Mouse (Mus musculus): ENCODE measurements around the gene Cd300a.
A peak's percentile ranks its signal among the peaks of the same experiment; 100 is the strongest.

The Cd300a gene

DNA sequence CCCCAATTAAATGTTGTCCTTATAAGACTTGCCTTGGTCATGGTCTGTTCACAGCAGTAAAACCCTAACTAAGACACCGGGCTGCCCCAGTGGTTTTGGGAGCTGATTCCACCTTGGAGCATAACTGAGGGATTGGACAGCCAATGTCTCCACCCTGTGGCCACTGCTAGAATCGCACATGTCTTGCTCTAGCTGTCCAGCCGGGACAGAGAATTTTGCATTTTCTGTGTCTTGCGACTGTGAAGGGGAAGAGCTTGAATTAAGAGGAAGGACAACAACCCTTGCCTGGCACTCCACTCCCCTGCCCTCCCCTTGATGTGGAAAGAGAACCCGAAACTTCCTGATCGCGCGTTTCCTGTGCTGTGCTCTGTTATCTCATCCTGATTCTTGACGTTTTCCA is 23.0 kb downstream of the Cd300a start:
- DNase-seq: peak; percentile 68 to 70

- DNase-seq: peak in 1 of 2 experiments; percentile 24
Measured at GRCm38 (mm10) chr11:114914978-114915377, 25.1 kb downstream of the Cd300a start.

GRCm38 (mm10) chr11:114917120-114917519 is 27.3 kb downstream of the Cd300a start:
- DNase-seq: peak in 1 of 2 experiments; percentile 32

DNA sequence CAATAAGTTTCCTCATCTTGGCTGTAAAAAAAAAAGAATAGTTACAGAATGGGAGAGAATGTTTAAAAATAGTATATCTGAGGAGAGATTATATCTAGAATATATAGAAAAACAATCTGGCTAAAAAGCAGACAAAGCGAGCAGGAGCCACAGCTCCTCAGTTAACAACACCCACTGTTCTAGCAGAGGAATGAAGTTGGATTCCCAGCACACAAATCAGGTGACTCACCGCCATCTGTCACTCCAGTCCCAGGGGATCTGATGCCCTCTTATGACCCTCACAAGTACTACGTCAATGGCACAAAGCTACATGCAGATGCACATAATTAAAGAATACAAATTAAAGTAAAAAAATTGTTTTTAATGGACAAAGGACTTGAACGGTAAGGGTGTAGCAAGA is 32.6 kb downstream of the Cd300a start:
- DNase-seq: no peak

DNA sequence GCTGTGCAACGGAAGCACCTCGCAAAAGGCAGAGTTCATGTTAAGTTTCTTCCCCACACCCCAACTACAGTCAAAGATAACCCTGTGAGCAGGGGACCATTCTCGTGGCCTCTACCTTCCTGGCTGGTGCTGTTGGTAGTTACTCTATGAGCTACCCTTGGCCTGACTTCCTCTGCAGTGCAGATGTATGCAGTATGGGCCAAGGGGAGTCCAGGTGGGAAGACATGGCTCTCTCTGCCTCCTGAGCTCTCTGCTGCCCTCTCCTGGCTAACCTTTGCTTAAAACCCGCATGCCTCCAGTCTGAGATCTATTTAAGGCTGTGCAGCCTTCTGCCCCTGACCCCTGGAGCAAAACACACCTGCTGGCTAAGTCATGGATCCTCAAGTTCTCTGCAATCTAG is 34.1 kb downstream of the Cd300a start:
- DNase-seq: no peak

DNA sequence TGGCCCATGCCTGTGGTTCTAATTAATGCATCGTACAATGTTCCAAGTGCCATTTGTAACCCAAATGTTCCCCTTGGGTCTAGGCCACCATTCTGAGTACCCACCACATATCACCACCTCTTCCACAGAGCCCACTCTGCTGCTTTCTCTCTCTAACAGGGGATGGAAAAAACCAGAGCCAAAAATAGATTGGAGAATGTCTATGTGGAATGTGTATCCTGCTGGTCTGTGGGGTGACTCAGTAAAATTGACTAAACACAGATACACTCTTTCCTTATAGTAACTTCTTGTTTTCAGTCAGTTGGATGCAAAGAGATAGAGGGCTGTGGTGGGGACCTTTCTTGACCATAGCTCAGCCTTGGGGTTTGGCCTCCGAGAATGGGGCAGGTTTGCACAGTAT is 39.7 kb downstream of the Cd300a start:
- no peak for DNase-seq

- DNase-seq: no peak
Measured at GRCm38 (mm10) chr11:114931041-114931440, 41.2 kb downstream of the Cd300a start.

- no peak for DNase-seq
Measured at GRCm38 (mm10) chr11:114933591-114933990, 43.8 kb downstream of the Cd300a start.

DNA sequence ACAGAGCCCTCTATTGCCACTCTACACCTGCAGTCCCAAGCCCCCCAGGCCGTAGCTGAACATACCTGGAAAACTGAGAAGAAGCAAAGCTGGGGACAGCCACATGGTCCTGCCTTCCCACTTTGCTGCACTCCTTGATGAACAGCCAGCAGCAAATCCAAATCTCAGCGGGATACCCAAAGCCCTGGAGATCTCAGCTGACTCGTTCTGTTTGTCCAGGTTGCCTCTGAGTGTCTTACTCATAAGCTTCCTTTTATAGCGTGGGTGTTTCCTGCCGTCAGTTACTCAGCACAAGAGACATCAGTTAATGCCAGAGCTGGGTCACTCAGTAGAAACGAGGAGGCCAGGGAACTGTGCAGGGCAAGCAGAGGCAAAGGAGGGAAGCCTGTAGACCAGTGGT is 44.3 kb downstream of the Cd300a start, which contains the start of gene Cd300lb:
Cd300lb (minus strand) TSS at position 243 of the 400 bp plus-strand sequence.
- no peak for DNase-seq
